Mouse (Mus musculus) MEL-GATA-1-ER (cell line): ENCODE data around the gene Gm21637.
"Not testable (repeated sequence)": the region's sequence is repeated elsewhere in the genome, so short reads cannot be mapped to it uniquely, and the experiment has no call there.

Source experiments
- DNase-seq: peaks from one replicate; pipeline ENCODE4 v3.0.0-alpha.2; 2012; ENCODE audit warnings: low read depth; ENCODE audit errors: extremely low read depth

Gm21637 gene

GRCm38 (mm10) chrX:31961744-31962143 lies at the start of gene Gm21637:
TSS of gene Gm21637 (plus strand) at chrX:31962044.
- DNase-seq = not testable (repeated sequence)
